Mouse (Mus musculus) left cerebral cortex, postnatal 25 days (tissue): Measurements from ENCODE around the gene Msl3l2. TPM values are rescaled to one million over a fixed set of nuclear protein-coding genes. Genes with fewer than 3 reads are reported as not detected.

Experiments used
- DNase-seq, 2 experiments: peaks; one replicate each; pipeline ENCODE4 v3.0.0; 2022; ENCODE audit warnings: low spot score in 2 of 2, mixed read lengths in 1 of 2
- intact Hi-C: fragments of 180-260 bp; cut with DNase I; formaldehyde crosslinking; loops from one replicate; pipeline ENCODE4 v1.15.1; 2025
- total RNA-seq, 2 experiments: library from RNA; stranded (reverse); gene quantifications; 2 replicates each; pipeline ENCODE4 v1.2.3; 2021

The Msl3l2 gene
- 10 to 100 TPM; 13.7 to 14.8 TPM for total RNA-seq

GRCm38 (mm10) chr10:56106333-56106995 lies at the start of gene Msl3l2:
Gene Msl3l2 (plus strand): TSS chr10:56106917.
- peak; percentile 89 to 97 for DNase-seq
- intact Hi-C loops = loop anchor here (1.0 to 2.0 kb wide), 2 partner anchors 122 to 232 kb away; partner anchors contain the start of gene Tbc1d32

- intact Hi-C loops = loop anchor here (5.0 kb wide), 1 partner anchor 113 kb away; no protein-coding TSS in a partner anchor
- peak; percentile 23 to 73 for DNase-seq
These were observed 47.7 kb upstream of the Msl3l2 start for GRCm38 (mm10) chr10:56058979-56059422.

GRCm38 (mm10) chr10:56061238-56061830 lies 45.4 kb upstream of the Msl3l2 start:
- intact Hi-C loops = no loop called here
- peak in 1 of 2 experiments; percentile 18 for DNase-seq

GRCm38 (mm10) chr10:56062746-56063145 lies 44.0 kb upstream of the Msl3l2 start:
- DNase-seq = peak in 1 of 2 experiments; percentile 73
- intact Hi-C loops = no loop called here

- no peak for DNase-seq
- intact Hi-C loops = no loop called here
These were observed 17.0 kb upstream of the Msl3l2 start for GRCm38 (mm10) chr10:56089714-56090113.

- no peak for DNase-seq
- intact Hi-C loops = no loop called here
These were observed 12.1 kb upstream of the Msl3l2 start for GRCm38 (mm10) chr10:56094586-56094985.

GRCm38 (mm10) chr10:56096757-56097156 lies 10.0 kb upstream of the Msl3l2 start:
- intact Hi-C loops = no loop called here
- DNase-seq = no peak

- intact Hi-C loops = no loop called here
- DNase-seq = no peak
These were observed 7.6 kb upstream of the Msl3l2 start for GRCm38 (mm10) chr10:56099126-56099525.

- intact Hi-C loops = no loop called here
- no peak for DNase-seq
These were observed 6.9 kb upstream of the Msl3l2 start for GRCm38 (mm10) chr10:56099641-56100310.

- intact Hi-C loops = loop anchor here (1.0 to 2.0 kb wide), 2 partner anchors 121 to 232 kb away; partner anchors contain the start of gene Tbc1d32
- DNase-seq = no peak
These were observed 248 bp downstream of the Msl3l2 start for GRCm38 (mm10) chr10:56106996-56107334.

- peak; percentile 81 to 82 for DNase-seq
- intact Hi-C loops = loop anchor here (2.0 kb wide), 1 partner anchor 114 kb away; the partner anchor contains the start of gene Tbc1d32
These were observed 8.4 kb downstream of the Msl3l2 start for GRCm38 (mm10) chr10:56114951-56115635.

- intact Hi-C loops = loop anchor here (2.0 kb wide), 1 partner anchor 113 kb away; the partner anchor contains the start of gene Tbc1d32
- DNase-seq = peak; percentile 58
These were observed 9.0 kb downstream of the Msl3l2 start for GRCm38 (mm10) chr10:56115636-56116180.

- no peak for DNase-seq
- intact Hi-C loops = no loop called here
These were observed 20.3 kb downstream of the Msl3l2 start for GRCm38 (mm10) chr10:56126972-56127371.

- intact Hi-C loops = no loop called here
- no peak for DNase-seq
These were observed 22.9 kb downstream of the Msl3l2 start for GRCm38 (mm10) chr10:56129642-56130041.

GRCm38 (mm10) chr10:56137191-56137590 lies 30.5 kb downstream of the Msl3l2 start:
- no peak for DNase-seq
- intact Hi-C loops = no loop called here

GRCm38 (mm10) chr10:56148920-56149319 lies 42.2 kb downstream of the Msl3l2 start:
- peak in 1 of 2 experiments; percentile 15 for DNase-seq
- intact Hi-C loops = no loop called here

GRCm38 (mm10) chr10:56156956-56157355 lies 50.2 kb downstream of the Msl3l2 start:
- intact Hi-C loops = no loop called here
- DNase-seq = no peak

GRCm38 (mm10) chr10:56158207-56158606 lies 51.5 kb downstream of the Msl3l2 start:
- intact Hi-C loops = no loop called here
- no peak for DNase-seq

GRCm38 (mm10) chr10:56158748-56159147 lies 52.0 kb downstream of the Msl3l2 start:
- no peak for DNase-seq
- intact Hi-C loops = no loop called here

GRCm38 (mm10) chr10:56164411-56164810 lies 57.7 kb downstream of the Msl3l2 start:
- no peak for DNase-seq
- intact Hi-C loops = no loop called here
